Mouse (Mus musculus) heart, embryonic 13.5 days (tissue): ENCODE results near the gene Ifrd2. TPM values are rescaled to one million over a fixed set of nuclear protein-coding genes. Genes with fewer than 3 reads are reported as not detected.
A peak's percentile ranks its signal among the peaks of the same experiment; 100 is the strongest.
"Not testable (repeated sequence)": the region's sequence is repeated elsewhere in the genome, so short reads cannot be mapped to it uniquely, and the experiment has no call there.

Experiments used
- ATAC-seq: fragments of 200-750 bp; cut with Nextera tagmentation; 2 replicates; pipeline ENCODE4 v1.8.0; 2017; ENCODE audit warnings: moderate TSS enrichment; ENCODE audit not compliant: insufficient number of reproducible peaks, low FRiP score, low TSS enrichment; ENCODE audit errors: extremely low read depth
- H3K27ac ChIP-seq: fragments of 300-500 bp; sonication (generic); replicated peaks from 2 replicates; pipeline ENCODE4 v1.5.1; 2015; ENCODE audit warnings: moderate library complexity, mild to moderate bottlenecking, inconsistent platforms
- H3K27me3 ChIP-seq: fragments of 300-500 bp; sonication (generic); replicated peaks from 2 replicates; pipeline ENCODE4 v1.6.1; 2015; ENCODE audit warnings: mild to moderate bottlenecking, inconsistent platforms
- H3K36me3 ChIP-seq: fragments of 300-500 bp; sonication (generic); 2 replicates; pipeline ENCODE4 v1.6.1; 2015; ENCODE audit warnings: mild to moderate bottlenecking, inconsistent platforms
- H3K4me1 ChIP-seq: fragments of 300-500 bp; sonication (generic); 2 replicates; pipeline ENCODE4 v1.6.1; 2015; ENCODE audit warnings: inconsistent platforms
- H3K4me2 ChIP-seq: fragments of 300-500 bp; sonication (generic); 2 replicates; pipeline ENCODE4 v1.6.1; 2015; ENCODE audit warnings: inconsistent platforms, mild to moderate bottlenecking, moderate library complexity
- H3K4me3 ChIP-seq: fragments of 300-500 bp; sonication (generic); 2 replicates; pipeline ENCODE4 v1.5.1; 2015; ENCODE audit warnings: moderate library complexity, mild to moderate bottlenecking, inconsistent platforms
- H3K9ac ChIP-seq: fragments of 300-500 bp; sonication (generic); 2 replicates; pipeline ENCODE4 v1.6.1; 2015; ENCODE audit warnings: inconsistent platforms, mild to moderate bottlenecking, moderate library complexity
- H3K9me3 ChIP-seq: fragments of 300-500 bp; sonication (generic); 2 replicates; pipeline ENCODE4 v1.6.1; 2016; ENCODE audit warnings: inconsistent platforms
- WGBS: fragments of 180-500 bp; shearing (Covaris S2); methylation state at CpG from one replicate; pipeline ENCODE4 v1.1.7; 2015; ENCODE audit warnings: mixed read lengths; 5-methylcytosine and 5-hydroxymethylcytosine counted together
- polyA plus RNA-seq: library from polyadenylated mRNA; unstranded; fragments of >200 nt; fragmentation: Nextera tagmentation; extraction: Ambion mirVana; gene quantifications from 2 replicates; pipeline ENCODE4 v1.2.1, GENCODE M21; 2015

Gene Ifrd2
- polyA plus RNA-seq, 1 experiment from 2014 or later = 35.7 TPM

- peak within 1 kb of the TSS; percentile 83 for H3K27ac ChIP-seq
- peak within 1 kb of the TSS; percentile 87 for H3K4me3 ChIP-seq
- peak within 1 kb of the TSS; percentile 81 for H3K4me2 ChIP-seq
- H3K36me3 ChIP-seq = peaks cover 42% of the 10 kb centered on the region
- no peaks in the 10 kb centered on the region for H3K27me3 ChIP-seq
- ATAC-seq = no peak
- peak within 1 kb of the TSS; percentile 93 for H3K9ac ChIP-seq
- H3K9me3 ChIP-seq = no peaks in the 10 kb centered on the region
- H3K4me1 ChIP-seq = peaks cover 69% of the 10 kb centered on the region
- 8% methylated on average over 18 of the region's 18 CpGs for WGBS
Observed at GRCm38 (mm10) chr9:107567702-107568319, 19.6 kb upstream of the Ifrd2 start, which contains the start of gene Hyal2. Hyal2 (plus strand) TSS chr9:107567945.

DNA sequence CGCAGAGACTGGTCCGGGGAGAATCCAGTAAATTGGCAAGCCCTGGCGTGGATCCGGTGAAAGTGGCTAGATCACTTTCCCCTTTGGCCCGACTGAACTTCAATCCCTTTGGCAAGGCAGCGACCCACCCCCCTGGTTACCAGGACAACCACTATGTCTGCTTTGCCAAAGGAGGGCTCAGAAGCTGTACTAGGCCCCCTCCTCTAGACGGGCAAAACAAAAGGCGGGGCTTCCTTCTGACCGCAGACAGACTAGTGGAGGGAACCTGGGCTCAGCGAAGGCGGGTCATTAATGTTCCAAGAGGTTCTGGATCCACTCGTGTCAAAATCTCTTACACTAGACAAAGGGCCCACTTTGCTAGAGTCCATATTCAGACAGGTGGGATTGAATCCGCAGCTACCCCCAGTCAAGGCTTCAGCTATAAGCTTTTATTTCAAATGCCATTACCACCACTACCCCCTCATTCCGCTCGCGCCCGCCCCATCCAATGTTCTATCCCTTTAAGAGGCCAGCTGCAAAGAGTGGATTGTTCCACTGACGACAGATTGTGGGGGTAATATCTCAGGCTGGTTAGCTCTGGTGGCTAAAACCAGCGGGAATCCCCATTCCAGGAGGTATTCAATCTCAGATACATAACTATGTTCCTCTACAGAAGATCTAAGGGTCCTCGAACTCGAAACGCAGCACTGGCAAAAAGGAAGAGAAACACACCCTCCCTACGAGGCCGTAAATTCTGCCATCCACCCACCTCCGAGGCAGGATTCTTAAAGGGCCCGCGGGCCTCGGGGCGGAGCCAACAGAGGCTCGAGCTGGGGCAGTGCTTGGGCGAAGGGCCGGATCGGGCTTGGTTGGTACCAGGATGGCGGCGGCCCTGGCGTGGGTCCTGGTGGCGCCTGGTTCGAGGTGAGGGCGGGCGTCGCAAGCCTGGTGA, 18.8 kb upstream of the Ifrd2 start:
- peak overlapping the region; percentile 81 for H3K4me2 ChIP-seq
- H3K9me3 ChIP-seq = no peaks in the 10 kb centered on the region
- peak overlapping the region; percentile 93 for H3K9ac ChIP-seq
- H3K4me3 ChIP-seq = peak overlapping the region; percentile 87
- peaks cover 50% of the 10 kb centered on the region for H3K36me3 ChIP-seq
- H3K27ac ChIP-seq = peak overlapping the region; percentile 83
- no peaks in the 10 kb centered on the region for H3K27me3 ChIP-seq
- peaks cover 66% of the 10 kb centered on the region for H3K4me1 ChIP-seq
- peak; percentile 77 for ATAC-seq
- under 1% methylated on average over 41 of the region's 41 CpGs for WGBS

DNA sequence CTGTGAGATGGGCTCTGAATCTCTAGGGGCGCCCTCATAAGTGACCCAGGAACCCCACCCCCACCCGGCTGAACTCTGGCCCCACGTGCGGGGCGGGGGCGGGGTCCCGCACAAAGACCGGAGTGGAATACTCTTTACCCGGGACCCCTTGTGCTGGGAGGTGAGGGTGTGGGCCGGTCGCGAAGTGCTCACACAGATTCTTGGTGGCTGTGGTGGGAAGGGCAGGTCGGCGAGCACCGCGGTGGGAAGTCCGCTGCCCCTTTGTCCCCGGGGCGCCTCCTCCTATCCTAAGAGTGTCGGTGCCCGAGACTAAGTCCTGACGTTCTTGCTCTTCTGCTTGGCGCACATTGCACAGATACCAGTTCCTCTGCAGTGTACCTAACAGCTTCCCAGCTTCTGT, 18.2 kb upstream of the Ifrd2 start:
- H3K36me3 ChIP-seq = peaks cover 53% of the 10 kb centered on the region
- under 1% methylated on average over 23 of the region's 23 CpGs for WGBS
- peak overlapping the region; percentile 87 for H3K4me3 ChIP-seq
- H3K4me1 ChIP-seq = peaks cover 59% of the 10 kb centered on the region
- H3K9ac ChIP-seq = peak overlapping the region; percentile 93
- peak overlapping the region; percentile 81 for H3K4me2 ChIP-seq
- no peaks in the 10 kb centered on the region for H3K27me3 ChIP-seq
- ATAC-seq = peak; percentile 20
- H3K27ac ChIP-seq = peak overlapping the region; percentile 83
- H3K9me3 ChIP-seq = no peaks in the 10 kb centered on the region

- Histone ChIP-seq H3K4me2 (peak overlapping the region; percentile 81), H3K4me3 (peak overlapping the region; percentile 87), H3K9me3 (no peaks in the 10 kb centered on the region), H3K27me3 (no peaks in the 10 kb centered on the region), H3K27ac (peak overlapping the region; percentile 83), H3K4me1 (peaks cover 57% of the 10 kb centered on the region), H3K9ac (peak overlapping the region; percentile 93), H3K36me3 (peaks cover 53% of the 10 kb centered on the region)
- no peak for ATAC-seq
- WGBS = 50% methylated on average over 13 of the region's 13 CpGs
Observed at GRCm38 (mm10) chr9:107570016-107570415, 17.4 kb upstream of the Ifrd2 start.

- Histone ChIP-seq H3K4me1 (peaks cover 55% of the 10 kb centered on the region), H3K9me3 (no peaks in the 10 kb centered on the region), H3K4me3 (peak overlapping the region; percentile 87), H3K4me2 (peak overlapping the region; percentile 81), H3K9ac (peak overlapping the region; percentile 93), H3K27me3 (no peaks in the 10 kb centered on the region), H3K36me3 (peaks cover 47% of the 10 kb centered on the region), H3K27ac (peak overlapping the region; percentile 83)
- 57% methylated on average over 21 of the region's 21 CpGs for WGBS
- ATAC-seq = no peak
Observed at GRCm38 (mm10) chr9:107570845-107571244, 16.6 kb upstream of the Ifrd2 start.

- WGBS = 85% methylated on average over 22 of the region's 22 CpGs
- Histone ChIP-seq H3K27me3 (no peaks in the 10 kb centered on the region), H3K4me1 (peaks cover 55% of the 10 kb centered on the region), H3K9ac (peak overlapping the region; percentile 93), H3K27ac (peak overlapping the region; percentile 21; the same call in 1 of the 2 replicates), H3K9me3 (no peaks in the 10 kb centered on the region), H3K36me3 (peaks cover 47% of the 10 kb centered on the region), H3K4me2 (peak overlapping the region; percentile 81), H3K4me3 (peak overlapping the region; percentile 87)
- no peak for ATAC-seq
Observed at GRCm38 (mm10) chr9:107571534-107572326, 15.7 kb upstream of the Ifrd2 start.

DNA sequence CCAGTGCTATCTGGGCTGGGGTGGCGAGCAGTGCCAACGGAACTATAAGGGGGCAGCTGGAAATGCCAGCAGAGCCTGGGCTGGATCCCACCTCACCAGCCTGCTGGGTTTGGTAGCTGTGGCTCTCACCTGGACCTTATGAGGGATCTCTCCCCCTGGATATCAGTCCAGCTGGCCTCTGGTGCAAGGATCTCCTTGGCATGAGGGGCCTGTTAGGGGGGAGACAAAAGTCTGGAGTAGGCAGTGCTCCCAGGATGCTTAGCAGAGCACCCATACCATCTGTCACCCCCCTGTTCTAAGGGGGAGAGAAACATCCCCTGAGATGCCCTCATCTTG, 15.1 kb upstream of the Ifrd2 start:
- Histone ChIP-seq H3K27me3 (no peaks in the 10 kb centered on the region), H3K4me2 (no peak overlapping the region), H3K27ac (no peak overlapping the region), H3K36me3 (peaks cover 47% of the 10 kb centered on the region), H3K4me1 (peaks cover 56% of the 10 kb centered on the region), H3K4me3 (no peak overlapping the region), H3K9ac (peak overlapping the region; percentile 26; the same call in 1 of the 2 replicates), H3K9me3 (no peaks in the 10 kb centered on the region)
- WGBS = 93% methylated on average over 2 of the region's 2 CpGs
- no peak for ATAC-seq

- H3K4me2 ChIP-seq, ATAC-seq, H3K9ac ChIP-seq, H3K27ac ChIP-seq, H3K9me3 ChIP-seq, H3K27me3 ChIP-seq, H3K4me3 ChIP-seq: not testable (repeated sequence)
- H3K36me3 ChIP-seq = peaks cover 47% of the 10 kb centered on the region
- 84% methylated on average over 6 of the region's 6 CpGs for WGBS
- peaks cover 54% of the 10 kb centered on the region for H3K4me1 ChIP-seq
Observed at GRCm38 (mm10) chr9:107573774-107574173, 13.7 kb upstream of the Ifrd2 start.

DNA sequence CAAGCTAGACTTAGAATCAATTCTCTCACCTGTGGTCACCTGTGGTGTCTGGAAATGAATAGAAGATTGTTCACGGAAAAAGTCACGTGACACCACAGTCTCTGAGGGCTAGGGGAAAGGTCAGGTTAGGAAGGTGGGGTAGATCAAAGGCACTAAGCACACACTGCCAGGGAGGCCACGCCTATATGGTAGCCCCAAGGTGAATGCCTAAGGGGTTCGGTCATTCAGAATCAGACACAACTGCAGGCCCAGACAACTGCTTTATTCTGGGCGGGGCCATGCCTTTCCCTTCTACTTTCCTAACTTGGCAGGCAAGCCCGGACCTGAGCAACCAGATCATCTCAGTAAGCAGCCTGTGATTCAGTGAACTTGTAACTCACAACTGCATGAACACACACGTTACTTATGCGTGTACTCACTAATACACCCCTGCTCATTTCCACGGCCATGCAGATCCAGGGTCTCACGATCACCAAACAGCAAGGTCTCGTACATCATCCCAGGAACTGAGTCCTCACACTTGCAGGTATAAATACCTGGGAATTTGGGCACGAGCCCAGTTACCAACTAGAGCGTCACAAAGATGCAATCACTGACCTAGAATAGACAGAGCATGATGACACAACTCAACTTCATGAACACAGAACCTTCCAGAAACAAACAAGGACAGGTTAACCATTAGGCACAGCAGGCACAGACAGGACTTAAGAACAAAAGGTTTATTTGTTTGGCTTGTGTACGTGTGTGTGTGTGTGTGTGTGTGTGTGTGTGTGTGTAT, 11.7 kb upstream of the Ifrd2 start:
- no peaks in the 10 kb centered on the region for H3K9me3 ChIP-seq
- peaks cover 41% of the 10 kb centered on the region for H3K36me3 ChIP-seq
- H3K4me2 ChIP-seq = no peak overlapping the region
- H3K27me3 ChIP-seq = no peaks in the 10 kb centered on the region
- peaks cover 55% of the 10 kb centered on the region for H3K4me1 ChIP-seq
- H3K9ac ChIP-seq = peak overlapping the region; percentile 80; the same call in 1 of the 2 replicates
- H3K4me3 ChIP-seq = no peak overlapping the region
- H3K27ac ChIP-seq = peak overlapping the region; percentile 46
- ATAC-seq = no peak
- WGBS = 82% methylated on average over 14 of the region's 14 CpGs

GRCm38 (mm10) chr9:107576357-107577107, 10.9 kb upstream of the Ifrd2 start, which contains the start of gene Hyal1:
Hyal1 (plus strand) TSS chr9:107576927.
- Histone ChIP-seq H3K36me3 (peaks cover 33% of the 10 kb centered on the region), H3K4me3 (peak within 1 kb of the TSS; percentile 50), H3K9ac (peak within 1 kb of the TSS; percentile 80), H3K9me3 (no peaks in the 10 kb centered on the region), H3K4me2 (peak within 1 kb of the TSS; percentile 73), H3K4me1 (peaks cover 54% of the 10 kb centered on the region), H3K27me3 (no peaks in the 10 kb centered on the region), H3K27ac (peak within 1 kb of the TSS; percentile 46)
- peak; percentile 56; the same call in 1 of the 2 replicates for ATAC-seq
- WGBS = 26% methylated on average over 16 of the region's 16 CpGs
